Mouse (Mus musculus): ENCODE data around the gene Pde11a.

Pde11a gene

DNA sequence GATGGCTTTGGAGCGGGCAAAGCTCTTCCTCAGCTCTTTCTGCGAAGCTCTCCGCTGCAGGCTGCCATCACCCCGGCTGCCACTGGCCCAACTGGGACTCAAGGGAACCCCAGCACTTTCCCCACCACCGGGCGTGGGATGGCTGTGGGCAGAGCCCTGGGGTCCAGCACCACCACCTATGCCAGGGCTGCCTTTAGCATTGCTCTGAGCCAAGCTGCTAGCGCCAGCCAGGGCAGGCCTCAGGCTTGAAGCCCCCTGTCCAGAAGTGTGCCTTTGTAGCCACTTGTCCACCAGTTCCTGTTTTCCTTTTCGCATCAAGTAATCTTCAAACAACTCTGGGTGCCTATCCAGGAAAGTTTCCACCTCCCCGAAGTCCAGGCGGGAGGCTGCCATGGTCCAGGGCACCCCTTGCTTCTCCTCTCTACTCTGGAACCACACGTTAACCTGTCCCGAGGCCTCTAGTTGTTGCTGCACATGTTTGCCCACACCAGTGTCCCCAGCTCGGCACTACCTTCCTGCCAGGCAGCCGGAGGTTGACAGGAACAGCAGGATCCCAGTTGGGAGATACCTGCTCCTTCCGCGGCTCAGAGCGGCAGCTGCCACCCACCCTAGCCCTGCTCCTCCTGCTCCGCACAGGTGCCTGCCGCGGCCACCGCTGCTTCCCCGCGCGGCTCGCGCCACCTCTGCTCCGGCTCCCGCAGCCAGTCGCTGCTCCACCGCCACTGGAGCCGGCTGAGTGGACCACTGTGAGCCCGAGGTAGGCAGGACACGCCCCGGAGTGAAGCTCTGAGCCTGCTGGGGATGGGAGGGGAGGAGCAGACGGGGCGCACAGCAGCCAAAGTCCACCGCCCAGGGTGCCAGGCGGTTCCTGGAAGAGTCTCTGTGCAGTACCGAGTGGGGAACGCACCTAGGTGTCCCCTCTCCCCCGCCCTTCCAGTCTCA lies at the start of gene Pde11a:
Gene Pde11a, minus strand, starts transcription at position 560 of the 942 bp plus-strand sequence.
- DNase-seq (ENCODE audit: low read depth, low spot score): peak; percentile 17

DNA sequence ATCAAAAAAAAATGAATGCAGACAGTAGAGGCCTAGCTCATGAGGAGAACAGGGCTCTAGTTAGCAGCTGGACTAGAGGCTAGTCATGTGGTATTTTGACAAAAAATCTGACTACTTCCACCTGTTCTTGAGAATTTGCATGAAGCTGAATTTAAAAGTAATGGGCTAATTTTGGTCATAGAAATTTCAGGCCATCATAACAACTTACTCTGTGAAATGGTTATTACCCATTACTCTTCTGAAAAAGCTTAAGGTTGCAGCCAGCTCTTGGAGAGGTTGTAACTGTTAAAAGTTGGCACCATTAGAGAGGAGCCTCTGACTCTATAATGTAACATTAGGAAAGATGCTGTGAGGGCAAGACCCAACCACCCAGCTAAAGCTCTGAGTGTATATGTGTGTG lies 48.0 kb upstream of the Pde11a start:
- DNase-seq (ENCODE audit: low read depth, low spot score): no peak

DNA sequence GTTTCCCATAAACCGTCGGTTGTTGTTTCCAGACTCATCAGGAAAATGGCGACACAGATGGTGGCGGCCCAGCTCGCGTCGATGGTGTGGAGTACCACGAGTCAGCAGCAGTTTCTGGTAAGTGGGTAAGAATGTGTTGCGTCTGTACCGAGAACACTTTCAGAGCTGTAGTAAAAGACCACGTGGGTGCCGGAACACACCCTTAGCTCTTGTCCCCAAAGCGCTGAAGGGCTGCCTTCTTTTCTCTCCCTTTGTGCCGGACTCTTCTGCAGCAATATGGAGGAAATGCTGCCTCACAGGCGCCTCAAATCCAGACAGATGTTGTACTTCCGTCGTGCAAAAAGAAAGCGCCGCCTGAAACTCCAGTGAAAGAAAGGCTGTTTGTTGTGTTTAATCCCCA lies 40.1 kb upstream of the Pde11a start:
- no peak for DNase-seq (ENCODE audit: low read depth, low spot score)

DNA sequence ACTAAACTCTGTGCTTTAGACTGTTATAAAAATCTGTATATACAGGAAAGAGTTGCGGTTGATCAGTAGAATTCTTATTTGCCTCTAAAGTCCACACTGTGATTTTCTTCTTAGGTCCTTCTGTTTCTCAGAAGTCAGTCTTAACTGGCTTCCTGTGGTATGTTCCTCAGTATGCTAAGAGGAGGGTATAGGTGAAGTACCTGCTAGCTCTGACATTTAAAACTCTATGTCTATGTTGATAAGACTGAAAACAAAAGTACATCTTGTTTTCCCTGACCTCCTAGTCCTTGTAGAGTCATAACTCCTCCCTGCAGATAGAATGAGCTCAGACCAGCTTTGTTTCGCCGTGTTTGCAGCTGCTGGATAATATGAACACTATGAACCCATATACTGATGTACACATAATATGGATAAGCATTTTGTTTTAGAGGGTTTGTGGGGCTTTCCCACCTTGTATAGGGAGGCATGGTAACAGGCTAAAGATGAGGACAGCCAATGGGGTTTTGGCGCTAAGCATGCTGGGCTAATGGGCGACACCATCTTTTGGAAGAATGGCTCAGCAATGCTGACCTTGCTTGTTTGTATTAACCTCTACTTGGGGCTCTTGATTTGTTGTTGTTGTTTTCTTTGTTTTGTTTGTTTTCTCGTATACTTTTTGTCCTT lies 36.1 kb upstream of the Pde11a start:
- no peak for DNase-seq (ENCODE audit: low read depth, low spot score)

DNA sequence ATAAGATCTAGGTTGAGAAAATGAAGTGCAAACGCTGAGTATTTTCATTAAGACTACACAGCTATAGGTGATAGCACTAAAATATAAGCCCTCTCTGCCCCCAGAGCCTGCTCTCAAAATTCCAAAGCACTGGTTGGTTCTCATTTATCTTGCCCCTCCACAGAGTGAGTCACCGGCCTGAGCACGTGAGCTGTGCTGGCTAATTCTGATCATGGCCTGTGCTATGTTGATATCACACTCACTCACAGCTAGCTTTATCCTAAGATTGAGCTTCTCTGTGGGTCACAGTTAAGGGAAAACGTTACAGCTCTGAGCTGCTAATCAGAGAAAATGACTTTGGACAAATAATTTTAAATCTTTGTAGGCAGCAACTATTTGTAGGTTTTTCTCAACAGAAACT lies 33.7 kb upstream of the Pde11a start:
- DNase-seq (ENCODE audit: low read depth, low spot score): no peak

DNA sequence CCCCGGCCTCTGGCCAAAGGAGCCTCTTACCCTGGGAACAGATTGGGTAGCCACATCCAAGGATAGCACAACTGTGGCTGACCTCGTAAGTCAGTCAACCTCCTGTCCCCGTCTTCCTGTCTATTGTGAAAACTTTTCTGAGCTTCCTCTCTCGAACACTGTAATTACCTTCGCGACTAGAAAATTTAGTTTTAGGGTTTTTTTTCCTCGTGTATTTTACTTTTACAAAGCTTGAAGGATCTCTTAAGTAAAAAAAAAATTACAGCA lies 32.0 kb upstream of the Pde11a start:
- DNase-seq (ENCODE audit: low read depth, low spot score): no peak

DNA sequence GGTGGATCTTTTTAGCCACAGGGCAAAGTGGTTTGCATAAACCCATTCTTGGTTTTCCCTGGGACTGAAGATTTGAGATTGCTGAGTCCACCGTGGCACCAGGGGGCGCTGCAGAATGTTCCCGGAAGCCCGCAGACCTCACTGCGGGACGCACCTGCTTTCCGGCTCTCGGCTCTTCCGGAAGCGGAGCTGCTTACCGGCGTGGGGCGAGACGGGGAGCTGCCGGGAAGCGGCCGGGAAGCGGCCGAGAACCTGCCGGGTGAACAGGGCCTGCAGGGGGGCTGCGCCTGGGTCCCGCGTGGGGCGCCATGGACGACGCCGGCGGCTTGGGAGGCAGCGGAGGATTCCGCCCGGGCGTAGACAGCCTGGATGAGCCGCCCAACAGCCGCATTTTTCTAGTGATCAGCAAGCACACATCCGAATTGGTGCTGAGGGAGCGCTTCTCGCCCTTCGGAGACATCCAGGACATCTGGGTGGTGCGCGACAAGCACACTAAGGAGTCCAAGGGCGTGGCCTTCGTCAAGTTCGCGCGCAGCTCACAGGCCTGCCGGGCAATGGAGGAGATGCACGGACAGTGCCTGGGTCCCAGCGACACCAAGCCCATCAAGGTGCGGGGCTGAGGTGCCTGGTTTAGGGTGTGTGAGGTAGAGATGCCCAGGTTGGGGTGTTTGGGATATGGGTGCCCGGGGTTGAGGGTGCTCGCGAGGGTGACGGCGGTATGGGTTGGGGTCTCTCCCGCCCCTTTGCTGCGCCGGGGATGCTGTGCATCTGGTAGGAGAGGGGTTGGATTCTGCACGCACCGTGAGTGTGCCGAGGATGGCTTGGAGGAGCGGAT lies 31.5 kb upstream of the Pde11a start, which contains the start of gene Rbm45:
Gene Rbm45, plus strand, starts transcription at position 164 of the 835 bp plus-strand sequence.
- DNase-seq (ENCODE audit: low read depth, low spot score): peak; percentile 81

DNA sequence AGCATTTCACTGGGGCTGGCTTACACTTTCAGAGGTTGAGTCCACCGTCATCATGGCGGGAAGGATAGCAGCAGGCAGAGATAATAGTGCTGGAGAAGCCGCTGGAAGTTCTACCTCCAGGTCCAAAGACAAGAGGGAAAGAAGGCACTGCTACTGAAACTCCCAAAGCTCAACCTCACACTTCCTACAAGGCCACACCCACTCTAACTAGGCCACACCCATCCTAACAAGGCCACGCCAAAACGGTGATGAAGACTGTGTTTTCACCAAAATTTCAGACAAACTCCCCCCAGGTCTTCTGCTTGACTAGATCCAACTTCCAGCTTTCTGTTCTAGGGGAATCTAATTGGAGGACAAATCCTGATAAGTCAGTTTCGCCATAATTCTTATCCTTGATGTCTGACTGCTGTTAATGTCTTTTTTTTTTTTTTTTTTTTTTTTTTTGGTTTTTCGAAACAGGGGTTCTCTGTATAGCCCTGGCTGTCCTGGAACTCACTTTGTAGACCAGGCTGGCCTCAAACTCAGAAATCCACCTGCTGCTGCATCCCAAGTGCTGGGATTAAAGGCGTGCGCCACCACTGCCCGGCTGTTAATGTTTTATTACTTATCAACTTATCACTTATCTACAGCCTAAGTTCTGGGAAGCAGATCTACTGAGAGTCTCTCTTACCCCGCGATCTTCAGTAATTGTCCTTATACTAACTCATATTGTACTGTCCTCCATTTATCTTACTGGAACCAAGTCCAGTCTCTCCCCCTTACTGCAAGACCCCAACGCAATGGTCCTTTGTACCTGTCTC lies 30.5 kb upstream of the Pde11a start:
- DNase-seq (ENCODE audit: low read depth, low spot score): no peak

DNA sequence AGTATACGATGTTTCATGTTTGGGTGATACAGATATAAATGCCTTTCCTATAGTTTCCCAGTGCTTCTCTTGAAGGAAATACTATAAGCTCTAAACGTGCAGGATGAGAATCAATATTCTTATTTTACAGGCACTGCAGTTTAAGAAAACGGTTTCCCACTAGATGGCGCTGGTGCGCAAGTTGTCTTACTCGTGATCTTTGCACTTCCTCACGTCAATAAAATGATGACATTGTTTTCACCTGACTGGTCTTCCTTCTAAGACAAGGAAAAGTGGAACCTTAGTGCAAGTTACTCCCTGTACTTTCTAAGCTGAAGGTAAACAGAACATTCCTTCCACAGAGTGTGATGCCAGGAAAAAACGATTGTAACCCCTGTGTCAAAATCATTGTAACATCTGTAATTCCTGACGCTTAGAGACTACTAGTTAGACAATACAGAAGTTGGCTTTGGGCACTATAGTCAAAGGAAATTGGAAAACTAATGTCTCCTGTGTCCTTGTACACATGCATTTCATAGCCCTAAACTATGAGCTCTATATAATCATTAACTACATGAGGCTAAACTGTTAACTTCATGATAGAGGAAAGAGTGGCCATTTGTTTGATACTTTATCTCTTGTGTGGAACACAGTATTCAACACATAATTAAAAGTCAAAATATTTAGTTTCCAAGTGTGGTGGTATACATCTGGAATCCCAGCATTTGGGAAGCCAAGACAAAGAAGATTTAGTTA lies 28.8 kb upstream of the Pde11a start:
- peak; percentile 71 for DNase-seq (ENCODE audit: low read depth, low spot score)

DNA sequence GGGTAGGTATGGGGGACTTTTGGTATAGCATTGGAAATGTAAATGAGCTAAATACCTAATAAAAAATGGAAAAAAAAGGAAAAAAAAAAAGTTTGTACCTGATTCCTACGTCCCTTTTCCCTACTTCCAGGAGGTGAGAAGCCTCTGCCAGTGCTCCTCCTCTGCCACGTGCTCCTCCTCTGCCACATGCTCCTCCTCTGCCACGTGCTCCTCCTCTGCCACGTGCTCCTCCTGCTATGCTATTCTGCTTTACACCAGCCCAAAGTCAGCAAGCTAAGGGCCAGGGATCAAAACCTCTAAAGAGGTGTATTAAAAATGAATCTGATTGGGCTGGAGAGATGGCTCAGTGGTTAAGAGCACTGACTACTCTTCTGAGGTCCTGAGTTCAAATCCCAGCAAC lies 27.2 kb upstream of the Pde11a start:
- no peak for DNase-seq (ENCODE audit: low read depth, low spot score)

DNA sequence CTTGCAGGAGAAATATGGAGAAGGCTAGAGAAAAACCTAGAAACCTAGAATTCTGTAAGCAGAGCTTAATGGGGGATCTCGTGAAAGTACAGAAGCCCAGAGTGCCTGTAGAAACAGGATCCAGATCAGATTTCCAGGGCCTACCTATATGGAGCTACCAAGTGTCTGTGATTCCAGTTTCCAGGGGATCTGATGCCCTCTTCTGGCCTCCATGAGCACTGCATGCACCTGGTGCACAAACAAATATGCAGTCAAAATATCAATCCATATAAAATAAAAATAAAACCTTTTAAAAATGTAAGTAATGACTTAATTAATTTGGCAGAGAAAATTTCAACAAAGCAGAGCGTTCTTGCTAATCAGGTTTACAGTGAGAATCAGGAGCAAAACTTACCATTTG lies 23.5 kb upstream of the Pde11a start:
- peak; percentile 34 for DNase-seq (ENCODE audit: low read depth, low spot score)

DNA sequence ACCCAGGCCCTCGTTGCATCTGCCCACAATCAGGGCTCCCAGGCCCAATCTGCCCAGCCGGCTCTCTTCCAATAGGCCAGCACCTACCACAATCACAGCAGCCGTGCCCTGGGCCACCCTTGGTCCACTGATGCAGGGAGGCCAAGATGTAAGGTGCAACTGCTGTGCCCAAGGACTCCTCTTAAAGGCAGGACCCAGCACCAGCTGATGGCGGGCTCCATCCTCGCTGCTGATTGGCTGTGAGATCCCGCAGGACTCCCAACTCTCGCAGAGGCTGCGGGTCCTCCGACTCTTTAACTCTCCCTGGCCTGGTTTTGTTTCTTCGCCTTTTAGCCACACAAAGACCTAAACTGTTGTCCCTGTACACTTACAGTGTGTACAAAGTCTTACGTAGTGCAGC lies 21.7 kb upstream of the Pde11a start, which contains the start of gene Cyct:
Gene Cyct, minus strand, starts transcription at position 225 of the 400 bp plus-strand sequence.
- DNase-seq (ENCODE audit: low read depth, low spot score): no peak

DNA sequence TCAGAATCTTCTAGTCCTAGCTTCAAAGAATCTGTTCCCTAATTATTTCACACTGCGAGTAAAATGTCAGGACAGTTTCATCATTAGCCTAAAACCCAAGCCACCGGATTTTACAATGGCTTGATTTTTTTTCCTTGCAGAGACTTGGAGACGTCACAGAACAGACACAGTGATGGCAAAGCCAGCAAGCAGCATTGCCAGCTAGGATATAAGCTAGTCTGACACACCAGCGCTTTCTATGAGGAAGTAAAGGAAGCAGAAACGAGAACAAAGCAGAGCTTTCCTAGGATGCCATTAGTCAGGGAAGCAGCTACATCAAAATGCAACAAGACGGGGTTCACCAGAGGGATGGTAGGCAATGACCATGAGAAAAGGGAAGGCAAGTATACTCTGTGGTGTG lies 9.3 kb upstream of the Pde11a start:
- DNase-seq (ENCODE audit: low read depth, low spot score): no peak

DNA sequence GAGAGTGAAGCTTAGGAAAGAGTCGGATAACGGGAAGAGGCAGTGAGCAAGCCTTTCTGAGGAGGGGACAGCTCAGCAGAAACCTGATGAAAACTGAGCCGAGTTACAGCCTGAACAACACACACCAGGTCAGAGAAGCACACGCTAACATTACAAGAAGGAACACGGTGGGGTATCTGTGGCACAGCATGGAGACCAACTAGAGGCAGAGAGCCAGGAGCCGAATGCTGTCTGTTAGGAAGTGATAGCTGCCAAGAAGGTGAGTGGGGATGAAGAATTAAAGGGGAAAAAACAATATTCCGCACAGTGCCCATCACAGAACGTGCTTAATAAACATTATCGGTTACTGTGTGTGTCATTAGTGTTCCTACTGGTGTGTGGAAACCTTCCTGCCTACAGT lies 3.6 kb upstream of the Pde11a start:
- no peak for DNase-seq (ENCODE audit: low read depth, low spot score)

DNA sequence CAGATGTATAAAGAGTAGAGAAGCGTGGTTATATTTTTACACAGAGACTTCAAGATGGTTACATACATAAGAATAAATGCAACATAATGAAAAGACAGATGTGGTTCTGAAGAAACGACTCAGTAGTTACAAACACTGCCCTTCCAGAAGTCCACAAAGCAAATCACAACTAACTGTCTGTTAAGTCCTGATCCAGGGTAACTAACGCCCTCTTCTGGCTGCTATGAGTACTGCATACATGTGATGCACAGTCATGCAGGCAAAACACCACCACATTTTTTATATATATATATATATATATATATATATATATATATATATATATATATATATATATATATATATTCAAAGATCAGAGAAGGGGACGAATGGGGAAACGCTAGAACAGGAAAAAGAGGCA lies 4.0 kb downstream of the Pde11a start:
- DNase-seq (ENCODE audit: low read depth, low spot score): no peak

DNA sequence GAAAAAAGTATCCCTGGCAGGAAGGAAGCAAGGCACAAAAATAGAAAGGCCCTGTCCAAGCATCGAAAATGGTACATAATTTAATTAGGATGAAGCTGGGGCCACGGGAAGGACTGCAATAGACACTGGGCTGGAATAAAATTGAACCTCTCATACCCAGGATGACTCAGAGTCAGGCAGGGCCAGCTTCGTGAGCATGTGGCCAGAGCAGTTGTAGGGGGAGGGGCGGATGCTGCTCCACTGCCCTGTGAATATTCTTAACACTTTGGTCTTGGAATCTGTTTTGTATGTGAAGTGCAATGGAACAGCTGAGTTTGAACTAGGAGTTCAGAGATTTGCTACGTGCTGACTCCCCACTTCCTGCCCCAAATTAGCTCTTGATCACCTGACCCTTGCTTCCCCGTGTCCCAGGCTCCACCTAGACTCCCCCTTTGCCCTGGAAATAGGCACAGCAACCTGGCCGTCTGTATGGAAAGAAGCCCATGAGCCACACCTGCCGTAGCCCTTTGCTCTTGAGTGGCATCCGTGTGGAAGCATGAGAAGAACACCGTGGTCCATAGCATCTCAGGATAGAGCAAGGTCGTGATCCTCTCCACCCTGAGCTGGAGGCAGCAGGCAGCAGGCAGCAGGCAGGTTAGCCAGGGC lies 6.3 kb downstream of the Pde11a start:
- no peak for DNase-seq (ENCODE audit: low read depth, low spot score)

DNA sequence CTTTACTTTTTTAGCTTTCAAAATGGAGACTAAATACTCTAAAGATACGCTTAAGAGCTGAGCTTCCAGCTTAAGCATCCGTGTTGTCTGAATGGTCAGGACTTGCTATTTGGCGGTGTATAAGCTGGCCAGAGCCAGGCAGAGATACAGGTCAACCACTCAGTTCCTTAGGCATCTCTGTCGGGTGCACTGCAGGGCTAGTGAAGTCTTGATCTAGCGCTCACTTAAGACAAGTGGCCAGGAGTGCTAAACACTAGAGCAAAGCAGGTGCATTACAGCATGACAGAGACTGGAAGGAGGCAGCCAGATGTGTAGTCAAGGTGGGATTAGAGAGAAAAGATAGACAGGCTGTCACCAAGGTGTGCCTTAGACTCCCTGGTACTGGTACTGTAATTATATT lies 8.5 kb downstream of the Pde11a start:
- no peak for DNase-seq (ENCODE audit: low read depth, low spot score)

DNA sequence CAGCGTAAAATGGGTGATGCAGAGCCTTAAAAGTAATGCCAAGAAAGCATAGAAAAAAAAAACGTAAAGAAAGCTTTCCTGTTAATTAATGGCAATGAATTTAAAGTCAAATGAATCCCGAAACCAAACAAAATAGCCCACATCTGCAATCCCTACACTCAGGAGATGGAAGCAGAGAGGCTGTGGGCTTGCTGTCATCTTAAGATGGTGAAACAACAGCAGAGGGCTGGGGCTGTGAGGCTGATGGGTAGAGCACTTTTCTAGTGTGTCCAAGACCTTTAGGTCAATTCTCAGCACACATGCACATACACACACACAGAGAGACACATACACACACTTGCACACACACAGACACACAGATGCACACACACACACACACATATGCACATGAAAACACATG lies 12.4 kb downstream of the Pde11a start:
- no peak for DNase-seq (ENCODE audit: low read depth, low spot score)

DNA sequence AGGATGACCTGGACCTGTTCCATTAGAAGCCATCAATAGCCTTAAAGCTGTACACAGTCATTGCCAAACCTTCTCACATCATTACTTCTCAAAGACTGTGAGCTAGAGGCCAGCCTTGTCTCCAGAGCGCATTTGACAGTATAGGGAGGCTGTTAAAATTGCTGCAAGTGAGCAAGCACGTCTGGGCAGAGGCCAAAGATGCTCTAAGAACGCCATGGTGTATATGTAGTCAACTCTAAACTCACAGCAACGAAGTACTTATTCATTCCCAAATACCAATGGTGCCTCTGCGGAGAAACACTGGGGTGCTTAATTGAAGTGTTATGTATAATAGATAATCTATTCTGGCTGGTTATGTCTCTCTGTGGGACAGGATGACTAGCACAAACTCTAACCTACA lies 14.1 kb downstream of the Pde11a start:
- DNase-seq (ENCODE audit: low read depth, low spot score): no peak

DNA sequence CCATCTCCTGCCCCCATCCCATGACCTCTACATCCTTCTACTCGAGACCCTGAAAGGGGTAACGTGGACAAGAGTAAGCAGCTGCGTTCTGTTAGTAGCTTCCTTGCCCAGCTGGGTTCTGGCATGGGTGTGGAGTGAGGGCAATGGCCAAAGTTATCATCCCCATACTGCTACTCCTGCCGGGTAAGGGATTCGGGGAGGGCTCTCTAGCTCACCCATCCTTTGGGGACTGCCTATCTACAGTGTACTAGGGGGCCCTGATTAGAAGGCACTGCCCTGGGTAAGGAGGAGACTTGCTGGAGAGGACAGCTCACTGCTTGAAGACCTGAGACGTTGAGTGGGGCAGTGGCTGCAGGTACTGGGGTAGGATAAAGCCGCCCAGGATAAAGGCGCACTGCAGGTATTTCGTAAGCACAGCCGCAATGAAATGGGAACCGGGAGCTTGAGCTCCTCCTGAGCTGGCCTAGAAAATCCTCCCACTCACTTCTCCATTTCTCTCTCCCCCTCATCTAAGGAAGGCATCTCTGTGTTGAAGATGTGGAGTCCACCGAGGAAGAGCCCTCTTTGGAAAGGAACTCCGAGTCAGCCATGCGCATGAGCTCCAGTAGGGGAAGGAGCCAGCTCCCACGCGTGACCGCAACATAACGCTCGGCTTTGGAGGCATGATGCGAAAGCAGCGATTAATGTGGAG lies 15.2 kb downstream of the Pde11a start:
- DNase-seq (ENCODE audit: low read depth, low spot score): no peak
